Mouse (Mus musculus) olfactory bulb, adult 2 months (tissue): ENCODE data around the gene C330007P06Rik. TPM values are rescaled to one million over a fixed set of nuclear protein-coding genes. Genes with fewer than 3 reads are reported as not detected.

Experiments used
- H3K27ac ChIP-seq: fragments of 200-500 bp; 2 replicates; pipeline ENCODE4 v1.5.1; 2012; ENCODE audit warnings: low read depth, low read length; ENCODE audit not compliant: insufficient read depth
- H3K4me1 ChIP-seq: fragments of 200-500 bp; 2 replicates; pipeline ENCODE4 v1.6.1; 2012; ENCODE audit warnings: low read length; ENCODE audit not compliant: control insufficient read depth, insufficient read depth
- H3K4me3 ChIP-seq: fragments of 200-500 bp; 2 replicates; pipeline ENCODE4 v1.5.1; 2012; ENCODE audit warnings: mild to moderate bottlenecking, low read depth, low read length, moderate library complexity; ENCODE audit not compliant: insufficient read depth
- CTCF ChIP-seq: fragments of 200-500 bp; IDR thresholded peaks from 2 replicates; pipeline ENCODE4 v1.5.1; 2012; ENCODE audit warnings: low read depth, mild to moderate bottlenecking, low read length, moderate library complexity; ENCODE audit not compliant: insufficient read depth
- POLR2A ChIP-seq: fragments of 200-500 bp; IDR thresholded peaks from 2 replicates; pipeline ENCODE4 v1.6.1; 2012; ENCODE audit warnings: mild to moderate bottlenecking, low read depth, low read length, moderate library complexity; ENCODE audit not compliant: insufficient read depth
- WGBS: fragments of 180-500 bp; shearing (Covaris S2); methylation state at CpG from one replicate; pipeline ENCODE4 v1.1.7; 2018; 5-methylcytosine and 5-hydroxymethylcytosine counted together
- polyA plus RNA-seq: library from polyadenylated mRNA; stranded (reverse); fragments of >200 nt; gene quantifications from 2 replicates; pipeline ENCODE4 v1.2.4, GENCODE M21; 2012; ENCODE audit warnings: low replicate concordance; ENCODE audit not compliant: missing spikeins, insufficient read depth, insufficient read length

C330007P06Rik gene
- polyA plus RNA-seq, 1 experiment = not detected

GRCm38 (mm10) chrX:36823932-36824711 is 49.8 kb downstream of the C330007P06Rik start:
- WGBS = 85% methylated on average over 10 of the region's 10 CpGs
- no peaks in the 10 kb centered on the region for H3K4me1 ChIP-seq

GRCm38 (mm10) chrX:36820201-36820600 is 53.7 kb downstream of the C330007P06Rik start:
- 30% methylated on average over 4 of the region's 4 CpGs for WGBS

More at GRCm38 (mm10) chrX:36823932-36824711, 49.8 kb downstream of the C330007P06Rik start:
- Histone ChIP-seq H3K4me3 (no peak overlapping the region), H3K27ac (no peak overlapping the region)
- TF ChIP-seq POLR2A (no peak), CTCF (no peak)

DNA sequence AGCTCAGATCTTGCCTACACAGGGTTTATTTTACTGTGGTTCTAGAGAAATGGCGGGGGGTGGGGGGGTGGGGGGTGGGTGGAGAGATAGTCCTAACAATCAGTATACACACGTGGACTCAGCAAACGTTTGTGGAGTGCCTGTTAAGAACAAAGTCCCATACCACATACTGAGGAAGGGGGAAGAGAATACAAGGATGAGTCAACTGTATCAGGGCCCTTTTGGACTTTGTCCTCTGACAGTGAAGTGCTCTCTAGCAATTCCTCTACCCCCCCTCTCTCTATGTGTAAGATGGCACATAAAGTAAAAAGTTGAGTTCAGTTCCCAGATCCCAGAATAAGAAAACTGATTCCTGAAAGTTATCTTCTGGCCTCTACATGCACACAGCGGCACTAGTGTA is 54.3 kb downstream of the C330007P06Rik start:
- Histone ChIP-seq H3K4me1 (no peaks in the 10 kb centered on the region), H3K27ac (no peak overlapping the region), H3K4me3 (no peak overlapping the region)
- 69% methylated on average over 4 of the region's 4 CpGs for WGBS
- TF ChIP-seq CTCF = no peak
- no peak for TF ChIP-seq POLR2A

More at GRCm38 (mm10) chrX:36820201-36820600, 53.7 kb downstream of the C330007P06Rik start:
- H3K27ac ChIP-seq = no peak overlapping the region
- TF ChIP-seq POLR2A = no peak
- no peak overlapping the region for H3K4me3 ChIP-seq
- no peaks in the 10 kb centered on the region for H3K4me1 ChIP-seq

DNA sequence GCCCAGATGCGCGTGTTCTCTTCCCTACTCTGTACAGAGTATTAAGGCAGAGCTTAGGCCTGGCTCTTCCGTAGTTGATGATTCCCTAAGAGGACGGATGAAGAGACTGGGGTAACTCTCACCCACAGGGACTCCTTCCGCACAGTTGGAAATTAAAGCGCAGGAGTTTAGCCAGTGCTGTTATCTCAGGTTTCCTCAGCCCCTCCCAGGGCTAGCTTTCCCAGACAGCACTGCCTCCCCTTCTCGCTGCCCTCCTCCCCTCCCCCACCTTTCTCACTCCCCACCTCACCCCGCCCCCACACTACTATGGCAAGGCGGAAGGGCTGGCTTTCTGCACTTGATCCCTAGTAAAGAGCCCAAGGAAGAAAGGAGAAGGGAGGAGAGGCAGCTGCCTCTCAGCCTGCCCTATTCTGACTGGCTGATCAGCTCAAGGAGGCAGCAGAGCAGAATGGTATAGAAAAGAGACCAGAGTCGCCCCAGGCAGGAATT is 56.9 kb downstream of the C330007P06Rik start:
- 28% methylated on average over 8 of the region's 10 CpGs for WGBS
- Histone ChIP-seq H3K4me1 (no peaks in the 10 kb centered on the region), H3K27ac (no peak overlapping the region), H3K4me3 (no peak overlapping the region)
- no peak for TF ChIP-seq POLR2A
- no peak for TF ChIP-seq CTCF

DNA sequence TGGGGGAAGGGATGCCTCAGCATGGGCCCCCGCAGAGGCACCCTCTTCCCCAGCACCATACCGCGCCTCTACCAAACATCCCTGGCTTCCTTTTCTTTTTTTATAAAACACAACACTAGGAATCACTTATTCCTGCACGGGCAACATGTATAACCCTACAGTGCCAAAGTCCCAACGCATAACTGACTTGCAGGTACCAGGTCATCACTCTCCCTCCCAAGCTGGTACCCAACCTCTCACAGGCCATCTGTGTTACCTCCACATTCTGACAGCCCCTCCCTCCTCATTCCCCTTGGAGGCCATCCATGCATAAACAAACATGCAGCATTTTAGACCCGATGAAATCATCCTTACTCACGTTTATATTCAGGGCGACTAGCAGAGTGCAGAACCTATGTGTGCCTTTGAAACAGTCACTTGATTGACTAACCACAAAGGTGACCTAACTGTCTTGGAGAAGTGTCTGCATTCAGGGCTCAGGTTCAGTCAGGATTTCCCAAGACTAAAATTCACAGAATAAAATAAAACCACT is 57.5 kb downstream of the C330007P06Rik start:
- no peak overlapping the region for H3K27ac ChIP-seq
- no peak overlapping the region for H3K4me3 ChIP-seq
- WGBS = 46% methylated on average over 8 of the region's 8 CpGs
- H3K4me1 ChIP-seq = no peaks in the 10 kb centered on the region
- TF ChIP-seq CTCF (no peak), POLR2A (no peak)

- TF ChIP-seq CTCF (no peak), POLR2A (no peak)
- Histone ChIP-seq H3K4me3 (no peak overlapping the region), H3K4me1 (no peaks in the 10 kb centered on the region), H3K27ac (no peak overlapping the region)
- whole genome bisulfite sequencing = 71% methylated on average over 4 of the region's 4 CpGs
Observed at GRCm38 (mm10) chrX:36815439-36815838, 58.5 kb downstream of the C330007P06Rik start.

GRCm38 (mm10) chrX:36815022-36815421 is 58.9 kb downstream of the C330007P06Rik start:
- 90% methylated on average over 4 of the region's 4 CpGs for WGBS
- H3K4me1 ChIP-seq = no peaks in the 10 kb centered on the region
- no peak for TF ChIP-seq CTCF
- TF ChIP-seq POLR2A = no peak

GRCm38 (mm10) chrX:36814161-36814836 is 59.6 kb downstream of the C330007P06Rik start:
- Histone ChIP-seq H3K27ac (no peak overlapping the region), H3K4me3 (no peak overlapping the region), H3K4me1 (no peaks in the 10 kb centered on the region)
- 69% methylated on average over 8 of the region's 8 CpGs for WGBS
- TF ChIP-seq CTCF (no peak), POLR2A (no peak)

More at GRCm38 (mm10) chrX:36815022-36815421, 58.9 kb downstream of the C330007P06Rik start:
- no peak overlapping the region for H3K4me3 ChIP-seq
- no peak overlapping the region for H3K27ac ChIP-seq

- 42% methylated on average over 5 of the region's 5 CpGs for WGBS
- H3K4me1 ChIP-seq = no peaks in the 10 kb centered on the region
- no peak overlapping the region for H3K4me3 ChIP-seq
- TF ChIP-seq POLR2A (no peak), CTCF (no peak)
- H3K27ac ChIP-seq = no peak overlapping the region
Observed at GRCm38 (mm10) chrX:36811377-36811776, 62.5 kb downstream of the C330007P06Rik start.
